Mouse (Mus musculus) frontal cortex, adult 2 months (tissue): ENCODE measurements around the gene Cacng1. TPM values are rescaled to one million over a fixed set of nuclear protein-coding genes. Genes with fewer than 3 reads are reported as not detected.

ENCODE experiments used
- DNase-seq, 2 experiments: peaks; one replicate each; pipeline ENCODE4 v3.0.0; 2022; ENCODE audit warnings: low spot score in 1 of 2; ENCODE audit errors: extremely low spot score in 1 of 2
- polyA plus RNA-seq: library from polyadenylated mRNA; depleted of rRNA; stranded (reverse); fragments of >200 nt; gene quantifications from 2 replicates; pipeline ENCODE4 v1.2.3, GENCODE M21; 2012; rRNA removed

Gene Cacng1
- 0.25 and 0.36 TPM in 2 replicates for polyA plus RNA-seq

GRCm38 (mm10) chr11:107716332-107716938 lies at the start of gene Cacng1:
Gene Cacng1, minus strand, starts transcription at chr11:107716522.
- no peak for DNase-seq

GRCm38 (mm10) chr11:107762688-107763460 lies 46.6 kb upstream of the Cacng1 start:
- no peak for DNase-seq

- DNase-seq: no peak
These were observed 45.6 kb upstream of the Cacng1 start for GRCm38 (mm10) chr11:107761790-107762500.

- no peak for DNase-seq
These were observed 43.7 kb upstream of the Cacng1 start for GRCm38 (mm10) chr11:107760001-107760400.

- peak in 1 of 2 experiments; percentile 57 for DNase-seq
These were observed 43.2 kb upstream of the Cacng1 start for GRCm38 (mm10) chr11:107759516-107759915.

GRCm38 (mm10) chr11:107749114-107749513 lies 32.8 kb upstream of the Cacng1 start:
- no peak for DNase-seq

GRCm38 (mm10) chr11:107748243-107749035 lies 32.1 kb upstream of the Cacng1 start:
- no peak for DNase-seq

- DNase-seq: no peak
These were observed 26.8 kb upstream of the Cacng1 start for GRCm38 (mm10) chr11:107743100-107743499.

- DNase-seq: no peak
These were observed 22.2 kb upstream of the Cacng1 start for GRCm38 (mm10) chr11:107738418-107739099.

GRCm38 (mm10) chr11:107737886-107738285 lies 21.6 kb upstream of the Cacng1 start:
- no peak for DNase-seq

- no peak for DNase-seq
These were observed 17.8 kb upstream of the Cacng1 start for GRCm38 (mm10) chr11:107734133-107734532.

GRCm38 (mm10) chr11:107731498-107731897 lies 15.2 kb upstream of the Cacng1 start:
- peak in 1 of 2 experiments; percentile 34 for DNase-seq

- peak in 1 of 2 experiments; percentile 28 for DNase-seq
These were observed 14.6 kb upstream of the Cacng1 start for GRCm38 (mm10) chr11:107730940-107731339.

- DNase-seq: no peak
These were observed 12.8 kb upstream of the Cacng1 start for GRCm38 (mm10) chr11:107729141-107729540.

- no peak for DNase-seq
These were observed 11.9 kb upstream of the Cacng1 start for GRCm38 (mm10) chr11:107728073-107728863.

GRCm38 (mm10) chr11:107724603-107725002 lies 8.3 kb upstream of the Cacng1 start:
- no peak for DNase-seq

- DNase-seq: no peak
These were observed 4.7 kb upstream of the Cacng1 start for GRCm38 (mm10) chr11:107721057-107721456.

GRCm38 (mm10) chr11:107720264-107721021 lies 4.1 kb upstream of the Cacng1 start:
- DNase-seq: no peak
